ENCODE assay signal across 35 mouse cellular contexts in the genomic region with DNA sequence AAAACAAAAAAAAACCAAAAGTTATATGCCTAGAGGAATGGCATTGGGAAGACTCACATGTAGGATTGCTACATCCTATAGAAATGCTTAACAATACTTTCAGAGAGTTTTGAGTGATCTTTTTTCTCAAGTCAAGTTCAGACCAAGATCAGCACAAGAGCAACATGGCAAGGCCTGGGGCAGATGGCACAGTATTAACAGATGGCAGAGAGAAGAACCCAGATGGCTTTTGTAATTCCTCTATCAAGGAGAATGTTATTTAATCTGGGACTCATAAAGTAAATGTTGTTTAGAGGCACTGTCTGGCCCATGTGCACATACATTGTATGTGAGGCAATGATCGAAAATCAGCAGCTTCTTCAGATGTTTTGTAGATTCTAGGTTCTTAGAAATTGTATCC. TPM values are rescaled to one million over a fixed set of nuclear protein-coding genes. Genes with fewer than 3 reads are reported as not detected.
A peak's percentile ranks its signal among the peaks of the same experiment; 100 is the strongest.
DNase-seq lines count a peak whose midpoint lies in the region; ATAC-seq and TF ChIP-seq lines count a peak whose summit lies in the region.
"Had no signal": no experiment of that assay in that cellular context is flagged by ENCODE, and none has a peak within 500 bp of the region (broad histone marks: within the 10 kb centered on the region; RNA-seq: fewer than 3 reads in every experiment).

No protein-coding gene starts in this region.

- no peak overlapping the region for H3K27ac ChIP-seq in intestine, postnatal 0 days (ENCODE audit: low read depth, low read length)
- H3K27ac ChIP-seq: embryonic facial prominence, embryonic 12.5 days; heart, embryonic 10.5 days; heart, embryonic 15.5 days; hindbrain, embryonic 12.5 days; hindbrain, postnatal 0 days; intestine, embryonic 15.5 days; left cerebral cortex, adult 2 months; limb, embryonic 12.5 days; liver, embryonic 15.5 days; lung, embryonic 15.5 days; midbrain, embryonic 10.5 days; midbrain, embryonic 15.5 days had no signal

- H3K9me3 ChIP-seq in intestine, postnatal 0 days (ENCODE audit: control insufficient read depth) = no peaks in the 10 kb centered on the region
- H3K9me3 ChIP-seq: embryonic facial prominence, embryonic 12.5 days; heart, embryonic 10.5 days; heart, embryonic 15.5 days; hindbrain, embryonic 12.5 days; intestine, embryonic 15.5 days; limb, embryonic 12.5 days; liver, embryonic 15.5 days; lung, embryonic 15.5 days; midbrain, embryonic 10.5 days; midbrain, embryonic 15.5 days had no signal

- 86% methylated on average over 1 of the region's 1 CpGs for WGBS in intestine, postnatal 0 days

- no peak overlapping the region for H3K4me2 ChIP-seq in intestine, postnatal 0 days (replicated peaks; ENCODE audit: low read depth)
- H3K4me2 ChIP-seq: embryonic facial prominence, embryonic 12.5 days; heart, embryonic 15.5 days; hindbrain, embryonic 12.5 days; intestine, embryonic 15.5 days; limb, embryonic 12.5 days; liver, embryonic 15.5 days; lung, embryonic 15.5 days; midbrain, embryonic 15.5 days had no signal

- no peak overlapping the region for H3K9ac ChIP-seq in intestine, postnatal 0 days (ENCODE audit: low read depth, low read length)
- H3K9ac ChIP-seq: embryonic facial prominence, embryonic 12.5 days; heart, embryonic 15.5 days; hindbrain, embryonic 12.5 days; intestine, embryonic 15.5 days; limb, embryonic 12.5 days; liver, embryonic 15.5 days; lung, embryonic 15.5 days; midbrain, embryonic 15.5 days had no signal

- no peaks in the 10 kb centered on the region for H3K36me3 ChIP-seq in intestine, postnatal 0 days (ENCODE audit: control insufficient read depth, insufficient read depth)
- H3K36me3 ChIP-seq: embryonic facial prominence, embryonic 12.5 days; heart, embryonic 10.5 days; heart, embryonic 15.5 days; hindbrain, embryonic 12.5 days; intestine, embryonic 15.5 days; limb, embryonic 12.5 days; liver, embryonic 15.5 days; lung, embryonic 15.5 days; midbrain, embryonic 10.5 days; midbrain, embryonic 15.5 days had no signal

- H3K4me3 ChIP-seq in intestine, postnatal 0 days (ENCODE audit: low read depth, low read length) = no peak overlapping the region
- H3K4me3 ChIP-seq: embryonic facial prominence, embryonic 12.5 days; heart, embryonic 10.5 days; heart, embryonic 15.5 days; hindbrain, embryonic 12.5 days; intestine, embryonic 15.5 days; left cerebral cortex, adult 2 months; limb, embryonic 12.5 days; liver, embryonic 15.5 days; lung, embryonic 15.5 days; midbrain, embryonic 10.5 days; midbrain, embryonic 15.5 days had no signal

- no peaks in the 10 kb centered on the region for H3K27me3 ChIP-seq in intestine, postnatal 0 days (replicated peaks; ENCODE audit: control insufficient read depth, insufficient read depth, low read length)
- H3K27me3 ChIP-seq: embryonic facial prominence, embryonic 12.5 days; heart, embryonic 15.5 days; hindbrain, embryonic 12.5 days; intestine, embryonic 15.5 days; limb, embryonic 12.5 days; liver, embryonic 15.5 days; lung, embryonic 15.5 days; midbrain, embryonic 15.5 days; Patski had no signal

- H3K4me1 ChIP-seq in intestine, postnatal 0 days (replicated peaks; ENCODE audit: control insufficient read depth, insufficient read depth, low read length) = no peaks in the 10 kb centered on the region
- H3K4me1 ChIP-seq: hindbrain, embryonic 12.5 days; intestine, embryonic 15.5 days; liver, embryonic 15.5 days; lung, embryonic 15.5 days; midbrain, embryonic 10.5 days had no signal

- no peak for ATAC-seq in intestine, postnatal 0 days
- ATAC-seq: forebrain, embryonic 14.5 days; hindbrain, postnatal 0 days; intestine, embryonic 15.5 days; midbrain, embryonic 15.5 days; Patski had no signal

- no peak for TF ChIP-seq CTCF in intestine, postnatal 0 days (IDR thresholded peaks at IDR 0.05; ENCODE audit: low read depth)

- DNase-seq in layer of hippocampus, adult 11-12 months (ENCODE audit: low spot score) = peak; percentile 25
- no peak for DNase-seq in layer of hippocampus, postnatal 25 days (ENCODE audit: extremely low spot score in 1 of 2, low spot score in 1 of 2)
- DNase-seq in cerebellum, adult 11-12 months = peak; percentile 79
- DNase-seq in cerebellum, adult 9-11 months = peak; percentile 84
- DNase-seq in spleen, postnatal 14 days (ENCODE audit: low spot score in 2 of 2) = no peak
- DNase-seq in right cerebral cortex, postnatal 10 days (ENCODE audit: low spot score in 2 of 2) = no peak
- DNase-seq: adrenal gland, postnatal 14 days; gastrocnemius, postnatal 14 days; heart, adult 11 months; kidney, postnatal 14 days; right cerebral cortex, adult 18-20 months; right cerebral cortex, postnatal 4 days; thymus, adult 2 months; thymus, postnatal 36 days had no signal

RNA-seq across cellular contexts. Expression of gene Ripply2, which starts 58.3 kb away (rescaled TPM):
- total RNA-seq in layer of hippocampus, postnatal 25 days (2021) = 10 to 100 TPM; 10.7 TPM
- polyA plus RNA-seq in intestine, postnatal 0 days (2015; fragmentation: Nextera tagmentation; extraction: Ambion mirVana) = not detected in 2 replicates
- total RNA-seq: adrenal gland, postnatal 14 days; gastrocnemius, postnatal 14 days; heart, postnatal 25 days; liver, adult 2 months; megakaryocyte progenitor cell, adult 5-6 weeks; MEL; neutrophil, adult 5-6 weeks had no signal
- polyA plus RNA-seq: embryonic facial prominence, embryonic 12.5 days; limb, embryonic 12.5 days; liver, adult 2 months; liver, embryonic 15.5 days; lung, embryonic 15.5 days; Patski; spleen, adult 2 months had no signal

Comparison
In these comparisons a context has a peak if more than half of its experiments do, and no peak if none do; other contexts are left out.
1. DNase-seq: peak in layer of hippocampus, adult 11-12 months (single experiment), cerebellum, adult 11-12 months (single experiment) and cerebellum, adult 9-11 months (single experiment); none in layer of hippocampus, postnatal 25 days (0 of 2), spleen, postnatal 14 days (0 of 2) and right cerebral cortex, postnatal 10 days (0 of 2).